Mouse (Mus musculus): ENCODE measurements at regions not wholly inside any gene's neighbourhood (a gene's known extent, or its start where the extent isn't known, plus 50 kb on each side); places are given as distances from the start of the nearest gene placed in this dataset.

GRCm38 (mm10) chr3:52861538-52861937 lies 155.5 kb downstream of the Cog6 start:
- DNase-seq (ENCODE audit: low read depth in 1 of 2, low spot score in 2 of 2) = no peak

- DNase-seq (ENCODE audit: low read depth in 1 of 2, low spot score in 2 of 2) = no peak
Measured at GRCm38 (mm10) chr3:52859848-52860247, 157.2 kb downstream of the Cog6 start.

GRCm38 (mm10) chr3:52859266-52859825 lies 157.7 kb downstream of the Cog6 start:
- DNase-seq (ENCODE audit: low read depth in 1 of 2, low spot score in 2 of 2) = no peak

- DNase-seq (ENCODE audit: low read depth in 1 of 2, low spot score in 2 of 2) = no peak
Measured at GRCm38 (mm10) chr3:52858259-52858658, 158.8 kb downstream of the Cog6 start.

GRCm38 (mm10) chr3:52857076-52857475 lies 160.0 kb downstream of the Cog6 start:
- no peak for DNase-seq (ENCODE audit: low read depth in 1 of 2, low spot score in 2 of 2)

- no peak for DNase-seq (ENCODE audit: low read depth in 1 of 2, low spot score in 2 of 2)
Measured at GRCm38 (mm10) chr3:52854560-52854959, 162.5 kb downstream of the Cog6 start.

- DNase-seq (ENCODE audit: low read depth in 1 of 2, low spot score in 2 of 2) = no peak
Measured at GRCm38 (mm10) chr3:52853126-52853525, 163.9 kb downstream of the Cog6 start.

- DNase-seq (ENCODE audit: low read depth in 1 of 2, low spot score in 2 of 2) = no peak
Measured at GRCm38 (mm10) chr3:52845166-52845565, 171.9 kb downstream of the Cog6 start.

- peak; percentile 42 to 77 for DNase-seq (ENCODE audit: low read depth in 1 of 2, low spot score in 2 of 2)
Measured at GRCm38 (mm10) chr3:52843998-52844397, 173.0 kb downstream of the Cog6 start.

GRCm38 (mm10) chr3:52842866-52843425 lies 174.1 kb downstream of the Cog6 start:
- DNase-seq (ENCODE audit: low read depth in 1 of 2, low spot score in 2 of 2) = no peak

GRCm38 (mm10) chr3:52840160-52840953 lies 176.7 kb downstream of the Cog6 start:
- no peak for DNase-seq (ENCODE audit: low read depth in 1 of 2, low spot score in 2 of 2)

GRCm38 (mm10) chr3:52838020-52838419 lies 179.0 kb downstream of the Cog6 start:
- no peak for DNase-seq (ENCODE audit: low read depth in 1 of 2, low spot score in 2 of 2)

- DNase-seq (ENCODE audit: low read depth in 1 of 2, low spot score in 2 of 2) = no peak
Measured at GRCm38 (mm10) chr3:52837527-52837926, 179.5 kb downstream of the Cog6 start.

- DNase-seq (ENCODE audit: low read depth in 1 of 2, low spot score in 2 of 2) = no peak
Measured at GRCm38 (mm10) chr3:52836780-52837179, 180.3 kb downstream of the Cog6 start.

GRCm38 (mm10) chr3:52832421-52832820 lies 184.6 kb downstream of the Cog6 start:
- DNase-seq (ENCODE audit: low read depth in 1 of 2, low spot score in 2 of 2) = no peak

- no peak for DNase-seq (ENCODE audit: low read depth in 1 of 2, low spot score in 2 of 2)
Measured at GRCm38 (mm10) chr3:52831986-52832385, 185.1 kb downstream of the Cog6 start.

GRCm38 (mm10) chr3:52830101-52830500 lies 186.9 kb downstream of the Cog6 start:
- no peak for DNase-seq (ENCODE audit: low read depth in 1 of 2, low spot score in 2 of 2)

GRCm38 (mm10) chr3:52829069-52829468 lies 188.0 kb downstream of the Cog6 start:
- no peak for DNase-seq (ENCODE audit: low read depth in 1 of 2, low spot score in 2 of 2)

- no peak for DNase-seq (ENCODE audit: low read depth in 1 of 2, low spot score in 2 of 2)
Measured at GRCm38 (mm10) chr3:52828473-52828872, 188.6 kb downstream of the Cog6 start.

- DNase-seq (ENCODE audit: low read depth in 1 of 2, low spot score in 2 of 2) = no peak
Measured at GRCm38 (mm10) chr3:52822848-52823247, 194.2 kb downstream of the Cog6 start.

GRCm38 (mm10) chr3:52821450-52821849 lies 195.6 kb downstream of the Cog6 start:
- DNase-seq (ENCODE audit: low read depth in 1 of 2, low spot score in 2 of 2) = no peak

GRCm38 (mm10) chr3:52818401-52818800 lies 198.6 kb downstream of the Cog6 start:
- DNase-seq (ENCODE audit: low read depth in 1 of 2, low spot score in 2 of 2) = no peak
